Mouse (Mus musculus) heart, embryonic 12.5 days (tissue): ENCODE results near the gene Dnajc14. TPM values are rescaled to one million over a fixed set of nuclear protein-coding genes. Genes with fewer than 3 reads are reported as not detected.

ENCODE experiments used
- ATAC-seq: fragments of 200-750 bp; cut with Nextera tagmentation; 2 replicates; pipeline ENCODE4 v1.8.0; 2017; ENCODE audit warnings: moderate TSS enrichment, moderate library complexity; ENCODE audit not compliant: insufficient number of reproducible peaks, low FRiP score
- H3K27ac ChIP-seq: fragments of 300-500 bp; sonication (generic); 2 replicates; pipeline ENCODE4 v1.5.1; 2016; ENCODE audit warnings: mild to moderate bottlenecking, moderate library complexity; ENCODE audit not compliant: poor library complexity, severe bottlenecking
- H3K27me3 ChIP-seq: fragments of 300-500 bp; sonication (generic); replicated peaks from 2 replicates; pipeline ENCODE4 v1.6.1; 2016; ENCODE audit warnings: mild to moderate bottlenecking, moderate library complexity
- H3K36me3 ChIP-seq: fragments of 300-500 bp; sonication (generic); 2 replicates; pipeline ENCODE4 v1.6.1; 2016; ENCODE audit warnings: mild to moderate bottlenecking, moderate library complexity
- H3K4me1 ChIP-seq: fragments of 300-500 bp; sonication (generic); replicated peaks from 2 replicates; pipeline ENCODE4 v1.6.1; 2016; ENCODE audit warnings: mild to moderate bottlenecking
- H3K4me2 ChIP-seq: fragments of 300-500 bp; sonication (generic); 2 replicates; pipeline ENCODE4 v1.6.1; 2016; ENCODE audit warnings: mild to moderate bottlenecking, moderate library complexity
- H3K4me3 ChIP-seq: fragments of 300-500 bp; sonication (generic); 2 replicates; pipeline ENCODE4 v1.5.1; 2016; ENCODE audit warnings: mild to moderate bottlenecking
- H3K9ac ChIP-seq: fragments of 300-500 bp; sonication (generic); 2 replicates; pipeline ENCODE4 v1.6.1; 2016; ENCODE audit warnings: mild to moderate bottlenecking, moderate library complexity
- H3K9me3 ChIP-seq: fragments of 300-500 bp; sonication (generic); replicated peaks from 2 replicates; pipeline ENCODE4 v1.6.1; 2016; ENCODE audit warnings: mild to moderate bottlenecking, moderate library complexity
- WGBS: fragments of 180-500 bp; shearing (Covaris S2); methylation state at CpG from one replicate; pipeline ENCODE4 v1.1.7; 2016; 5-methylcytosine and 5-hydroxymethylcytosine counted together
- polyA plus RNA-seq: library from polyadenylated mRNA; unstranded; fragments of >200 nt; fragmentation: Nextera tagmentation; extraction: Ambion mirVana; gene quantifications from 2 replicates; pipeline ENCODE4 v1.2.1, GENCODE M21; 2016

Gene Dnajc14
- polyA plus RNA-seq, 1 experiment from 2014 or later, result 48.4 TPM

DNA sequence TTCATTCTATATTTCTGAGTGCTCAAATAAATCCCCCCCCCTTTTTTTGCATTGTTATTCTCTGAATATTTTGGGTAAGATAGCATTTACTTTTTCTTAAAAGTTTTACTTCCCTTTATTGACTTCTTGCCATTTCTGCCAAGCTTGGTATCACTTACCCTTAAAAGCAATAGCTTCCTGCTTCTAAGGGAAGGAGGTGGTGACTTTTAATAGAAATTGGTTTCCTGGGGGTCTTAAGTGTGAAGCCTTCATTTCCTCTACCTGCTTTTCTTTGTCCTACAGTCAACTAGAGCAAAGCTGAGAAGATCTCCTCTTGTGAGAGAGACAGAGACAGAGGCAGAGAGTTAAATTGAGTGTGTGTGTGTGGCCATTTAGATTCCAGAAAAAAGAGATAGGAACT lies 57.3 kb downstream of the Dnajc14 start:
- no peaks in the 10 kb centered on the region for H3K27me3 ChIP-seq
- H3K9me3 ChIP-seq, result no peaks in the 10 kb centered on the region
- H3K9ac ChIP-seq, result no peak overlapping the region
- H3K27ac ChIP-seq, result no peak overlapping the region
- H3K36me3 ChIP-seq, result peaks cover 48% of the 10 kb centered on the region
- no peak overlapping the region for H3K4me3 ChIP-seq
- H3K4me2 ChIP-seq, result no peak overlapping the region
- H3K4me1 ChIP-seq, result no peaks in the 10 kb centered on the region
- no peak for ATAC-seq

DNA sequence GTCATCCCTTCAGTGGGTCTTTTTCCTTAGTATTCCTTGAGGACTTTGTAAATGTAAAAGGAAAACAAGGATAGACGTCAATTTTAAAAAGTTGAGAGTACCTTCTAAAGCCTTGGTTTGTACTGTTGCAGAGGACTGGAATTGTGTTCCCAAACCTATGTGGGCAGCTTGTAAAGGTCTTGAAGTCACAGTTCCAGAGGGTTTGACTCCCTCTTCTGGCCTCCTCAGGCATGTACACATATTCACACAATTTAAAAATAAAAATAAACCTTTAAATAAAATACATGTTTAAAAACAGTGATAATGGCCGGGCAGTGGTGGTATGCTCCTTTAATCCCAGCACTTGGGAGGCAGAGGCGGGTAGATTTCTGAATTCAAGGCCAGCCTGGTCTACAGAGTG lies 62.2 kb downstream of the Dnajc14 start:
- H3K4me2 ChIP-seq, result no peak overlapping the region
- H3K4me3 ChIP-seq, result no peak overlapping the region
- no peak overlapping the region for H3K9ac ChIP-seq
- H3K36me3 ChIP-seq, result peaks cover 39% of the 10 kb centered on the region
- 81% methylated on average over 3 of the region's 3 CpGs for WGBS
- no peaks in the 10 kb centered on the region for H3K27me3 ChIP-seq
- no peaks in the 10 kb centered on the region for H3K9me3 ChIP-seq
- H3K27ac ChIP-seq, result no peak overlapping the region
- H3K4me1 ChIP-seq, result no peaks in the 10 kb centered on the region
- no peak for ATAC-seq

GRCm38 (mm10) chr10:128866518-128866917 lies 62.7 kb downstream of the Dnajc14 start:
- WGBS, result 86% methylated on average over 1 of the region's 1 CpGs
- Histone ChIP-seq H3K9ac (no peak overlapping the region), H3K27me3 (no peaks in the 10 kb centered on the region), H3K4me2 (no peak overlapping the region), H3K4me1 (no peaks in the 10 kb centered on the region), H3K4me3 (no peak overlapping the region), H3K27ac (no peak overlapping the region), H3K9me3 (no peaks in the 10 kb centered on the region), H3K36me3 (peaks cover 40% of the 10 kb centered on the region)
- ATAC-seq, result no peak

Other genes with a start within 250 kb of the Dnajc14 start
- gene Pa2g4, start 238.1 kb upstream of the Dnajc14 start, polyA plus RNA-seq, result 132 and 136 TPM in 2 replicates
- 7.5 and 7.6 TPM in 2 replicates for gene Erbb3, start 214.4 kb upstream of the Dnajc14 start, polyA plus RNA-seq
- 420 and 432 TPM in 2 replicates for gene Rps26, start 177.3 kb upstream of the Dnajc14 start, polyA plus RNA-seq
- 2.0 and 3.0 TPM in 2 replicates for gene Ikzf4, start 158.1 kb upstream of the Dnajc14 start, polyA plus RNA-seq
- gene Suox, start 130.0 kb upstream of the Dnajc14 start, polyA plus RNA-seq, result 10.7 and 12.8 TPM in 2 replicates
- gene Rab5b, start 107.8 kb upstream of the Dnajc14 start, polyA plus RNA-seq, result 71.3 and 72.9 TPM in 2 replicates
- gene Pmel, start 99.9 kb upstream of the Dnajc14 start, polyA plus RNA-seq, result 0.99 and 1.0 TPM in 2 replicates
- gene Cdk2, start 99.0 kb upstream of the Dnajc14 start, polyA plus RNA-seq, result 106 and 109 TPM in 2 replicates
- gene Dgka, start 59.2 kb upstream of the Dnajc14 start, polyA plus RNA-seq, result 4.4 TPM in 2 replicates
- 23.1 and 24.0 TPM in 2 replicates for gene Pym1, start 56.2 kb upstream of the Dnajc14 start, polyA plus RNA-seq
- 0.83 and 0.93 TPM in 2 replicates for gene Mmp19, start 13.2 kb upstream of the Dnajc14 start, polyA plus RNA-seq
- gene Tmem198b, start 308 bp downstream of the Dnajc14 start, polyA plus RNA-seq, result 19.6 and 20.8 TPM in 2 replicates
- 171 and 172 TPM in 2 replicates for gene Sarnp, start 13.3 kb downstream of the Dnajc14 start, polyA plus RNA-seq
- gene Ormdl2, start 17.6 kb downstream of the Dnajc14 start, polyA plus RNA-seq, result 36.0 and 39.2 TPM in 2 replicates
- gene Gdf11, start 87.7 kb downstream of the Dnajc14 start, polyA plus RNA-seq, result 4.3 and 5.0 TPM in 2 replicates
- gene Cd63, start 96.9 kb downstream of the Dnajc14 start, polyA plus RNA-seq, result 341 and 358 TPM in 2 replicates
- gene Rdh5, start 118.8 kb downstream of the Dnajc14 start, polyA plus RNA-seq, result 6.0 and 6.3 TPM in 2 replicates
- gene Bloc1s1, start 120.0 kb downstream of the Dnajc14 start, polyA plus RNA-seq, result 161 and 165 TPM in 2 replicates
- gene Itga7, start 129.8 kb downstream of the Dnajc14 start, polyA plus RNA-seq, result 1.4 and 1.5 TPM in 2 replicates
- 0.15 TPM in 1 of 2 replicates, not detected in the other for gene Mettl7b, start 156.9 kb downstream of the Dnajc14 start, polyA plus RNA-seq
- gene Olfr9, start 185.4 kb downstream of the Dnajc14 start, polyA plus RNA-seq, result not detected in 2 replicates
- not detected in 2 replicates for gene Olfr763, start 206.7 kb downstream of the Dnajc14 start, polyA plus RNA-seq
- gene Olfr764-ps1, start 235.8 kb downstream of the Dnajc14 start, polyA plus RNA-seq, result not detected in 2 replicates
- gene Olfr765, start 245.9 kb downstream of the Dnajc14 start, polyA plus RNA-seq, result not detected in 2 replicates